Mouse (Mus musculus) heart, embryonic 16.5 days (tissue): ENCODE results near the gene Polk. TPM values are rescaled to one million over a fixed set of nuclear protein-coding genes. Genes with fewer than 3 reads are reported as not detected.

ENCODE experiments used
- ATAC-seq: fragments of 200-750 bp; cut with Nextera tagmentation; replicated peaks from 2 replicates; pipeline ENCODE4 v1.8.0; 2017; ENCODE audit warnings: moderate number of reproducible peaks; ENCODE audit not compliant: insufficient read depth, low FRiP score; ENCODE audit errors: extremely low read depth
- H3K27ac ChIP-seq: fragments of 300-500 bp; sonication (generic); 2 replicates; pipeline ENCODE4 v1.5.1; 2014; ENCODE audit warnings: mild to moderate bottlenecking, low read length, control low read depth, moderate library complexity
- H3K27me3 ChIP-seq: fragments of 300-500 bp; sonication (generic); 2 replicates; pipeline ENCODE4 v1.6.1; 2014; ENCODE audit warnings: low read length, mixed read lengths; ENCODE audit not compliant: control insufficient read depth, insufficient read depth
- H3K36me3 ChIP-seq: fragments of 300-500 bp; sonication (generic); 2 replicates; pipeline ENCODE4 v1.6.1; 2014; ENCODE audit not compliant: control insufficient read depth, insufficient read depth
- H3K4me1 ChIP-seq: fragments of 300-500 bp; sonication (generic); 2 replicates; pipeline ENCODE4 v1.6.1; 2014; ENCODE audit warnings: low read length, mixed read lengths; ENCODE audit not compliant: control insufficient read depth, insufficient read depth
- H3K4me2 ChIP-seq: fragments of 300-500 bp; sonication (generic); 2 replicates; pipeline ENCODE4 v1.6.1; 2014; ENCODE audit warnings: low read depth, mild to moderate bottlenecking, control low read depth, low read length
- H3K4me3 ChIP-seq: fragments of 300-500 bp; sonication (generic); 2 replicates; pipeline ENCODE4 v1.5.1; 2014; ENCODE audit warnings: mild to moderate bottlenecking, control low read depth, low read length
- H3K9ac ChIP-seq: fragments of 300-500 bp; sonication (generic); 2 replicates; pipeline ENCODE4 v1.6.1; 2014; ENCODE audit warnings: low read length, control low read depth
- H3K9me3 ChIP-seq: fragments of 300-500 bp; sonication (generic); replicated peaks from 2 replicates; pipeline ENCODE4 v1.6.1; 2016; ENCODE audit warnings: low read length; ENCODE audit not compliant: control insufficient read depth
- WGBS: fragments of 180-500 bp; shearing (Covaris S2); extraction: QIAGEN DNeasy Blood & Tissue Kit; methylation state at CpG from one replicate; pipeline ENCODE4 v1.1.7; 2014; 5-methylcytosine and 5-hydroxymethylcytosine counted together
- polyA plus RNA-seq: library from polyadenylated mRNA; unstranded; fragments of >200 nt; fragmentation: Nextera tagmentation; extraction: Ambion mirVana; gene quantifications from 2 replicates; pipeline ENCODE4 v1.2.1, GENCODE M21; 2015

The Polk gene
- polyA plus RNA-seq, 1 experiment from 2014 or later: 7.3 TPM

DNA sequence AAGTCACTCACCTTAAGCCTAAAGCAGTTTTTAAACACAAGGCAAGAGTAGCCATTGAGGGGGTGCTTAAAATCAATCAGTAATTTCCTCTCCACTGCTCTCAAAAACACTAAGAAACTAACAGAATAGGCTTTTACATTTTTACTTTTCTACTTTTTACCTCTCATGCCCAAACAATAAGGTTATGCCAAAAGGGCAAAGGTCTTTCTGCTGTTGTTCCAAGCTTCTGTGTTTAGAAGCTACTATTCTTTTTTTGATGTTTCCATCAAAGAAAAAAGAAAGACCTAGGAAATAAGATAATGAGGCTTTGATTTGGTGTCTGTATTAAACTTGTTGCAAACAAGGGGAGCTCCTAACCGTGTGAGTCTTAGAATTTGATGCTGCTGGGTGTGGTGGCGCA is 42.5 kb downstream of the Polk start:
- Histone ChIP-seq H3K27me3 (no peaks in the 10 kb centered on the region), H3K4me2 (no peak overlapping the region), H3K36me3 (peaks cover 5% of the 10 kb centered on the region; the same call in 1 of the 2 replicates), H3K9ac (no peak overlapping the region), H3K4me1 (no peaks in the 10 kb centered on the region), H3K9me3 (no peaks in the 10 kb centered on the region), H3K27ac (no peak overlapping the region), H3K4me3 (no peak overlapping the region)
- 87% methylated on average over 2 of the region's 2 CpGs for WGBS
- no peak for ATAC-seq

DNA sequence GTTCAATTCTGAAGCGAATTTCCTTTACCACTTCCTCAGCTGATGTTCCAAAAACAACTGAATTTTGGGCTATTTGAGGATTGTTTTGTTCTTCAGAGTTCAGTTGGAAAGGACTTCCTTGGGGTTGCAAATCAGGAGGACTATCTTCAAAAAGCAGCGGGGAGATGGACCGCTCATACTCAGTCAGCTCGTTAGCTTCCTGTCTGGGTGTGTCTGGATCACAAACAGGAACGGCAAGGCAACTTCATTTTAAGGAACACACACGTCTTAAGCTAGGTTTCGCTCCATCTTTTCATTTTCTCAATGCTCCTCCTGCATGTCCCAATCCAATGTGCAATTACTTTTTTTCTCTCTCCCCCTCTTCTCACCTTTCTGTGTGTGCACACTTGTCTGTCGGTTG is 45.7 kb downstream of the Polk start:
- Histone ChIP-seq H3K4me2 (no peak overlapping the region), H3K27me3 (no peaks in the 10 kb centered on the region), H3K4me3 (no peak overlapping the region), H3K27ac (no peak overlapping the region), H3K9ac (no peak overlapping the region), H3K9me3 (no peaks in the 10 kb centered on the region), H3K36me3 (peaks cover 6% of the 10 kb centered on the region; the same call in 1 of the 2 replicates), H3K4me1 (no peaks in the 10 kb centered on the region)
- ATAC-seq: no peak
- WGBS: 71% methylated on average over 8 of the region's 8 CpGs

DNA sequence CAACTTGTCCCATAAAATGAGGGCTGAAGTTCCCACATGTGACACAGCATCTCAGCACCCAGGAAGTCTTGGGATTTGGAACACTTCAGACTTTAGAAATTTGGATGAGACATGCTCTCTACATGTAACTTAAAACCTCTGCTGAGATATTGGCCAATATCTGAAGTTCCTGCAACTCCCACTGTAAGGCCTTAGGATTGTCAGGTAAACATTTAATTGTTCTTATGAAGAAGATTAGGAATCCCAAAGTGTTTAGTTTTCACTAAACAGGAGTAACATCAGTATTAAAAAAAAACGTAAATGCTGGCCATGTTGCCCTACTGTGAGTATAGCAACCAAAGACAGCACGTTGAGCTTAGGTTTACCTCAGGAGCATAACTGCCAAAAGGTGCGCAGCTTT is 51.9 kb downstream of the Polk start, which contains the start of gene Gm17622:
TSS of gene Gm17622 (plus strand) at position 301 of the 400 bp plus-strand sequence.
- Histone ChIP-seq H3K9me3 (peaks cover 3% of the 10 kb centered on the region), H3K9ac (no peak within 1 kb of the TSS), H3K27me3 (no peaks in the 10 kb centered on the region), H3K4me3 (no peak within 1 kb of the TSS), H3K4me2 (no peak within 1 kb of the TSS), H3K27ac (no peak within 1 kb of the TSS), H3K36me3 (peaks cover 15% of the 10 kb centered on the region), H3K4me1 (no peaks in the 10 kb centered on the region)
- 95% methylated on average over 3 of the region's 3 CpGs for WGBS
- no peak for ATAC-seq

DNA sequence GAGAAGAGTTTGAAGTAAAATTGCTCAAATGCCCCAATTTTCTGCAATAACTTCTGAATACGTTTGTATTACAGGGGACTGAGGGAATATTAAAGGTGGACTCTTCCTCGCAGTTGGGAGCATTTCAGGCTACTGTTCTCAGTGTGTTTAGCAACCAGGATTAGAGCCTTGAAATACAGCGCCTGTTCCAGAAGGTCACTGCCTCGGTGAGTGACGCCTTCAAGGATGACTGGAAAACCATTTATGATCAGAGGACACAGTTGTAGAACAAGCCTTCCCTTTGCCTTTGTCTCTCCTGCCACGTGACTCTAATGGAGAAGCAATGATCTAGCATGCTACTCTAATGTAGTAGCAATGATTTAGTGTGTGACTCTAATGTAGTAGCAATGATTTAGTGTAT is 54.4 kb downstream of the Polk start:
- Histone ChIP-seq H3K27ac (no peak overlapping the region), H3K4me2 (no peak overlapping the region), H3K4me3 (no peak overlapping the region), H3K9ac (no peak overlapping the region), H3K4me1 (no peaks in the 10 kb centered on the region), H3K36me3 (peaks cover 27% of the 10 kb centered on the region), H3K9me3 (peaks cover 6% of the 10 kb centered on the region), H3K27me3 (no peaks in the 10 kb centered on the region)
- ATAC-seq: no peak
- 92% methylated on average over 6 of the region's 6 CpGs for WGBS

DNA sequence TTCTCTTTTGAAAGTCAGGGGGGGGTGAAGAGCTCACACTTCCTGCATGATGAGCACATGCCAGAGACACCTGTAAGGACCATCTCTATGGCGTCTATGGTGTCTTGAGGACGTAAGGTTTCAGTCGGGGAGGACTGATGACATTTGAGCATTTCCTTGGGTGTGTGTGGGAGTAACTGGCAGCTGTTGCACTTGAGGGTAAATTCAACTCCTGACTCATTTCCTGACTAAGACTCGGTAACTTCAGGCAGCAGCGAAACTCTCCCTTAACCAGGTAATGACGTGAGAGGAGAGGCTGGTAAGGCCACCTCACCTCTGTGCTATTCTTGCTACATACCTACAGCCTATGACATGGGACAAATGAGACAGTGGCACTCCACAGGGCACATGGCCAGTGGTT is 55.1 kb downstream of the Polk start:
- ATAC-seq: no peak
- H3K27ac ChIP-seq: no peak overlapping the region
- no peaks in the 10 kb centered on the region for H3K4me1 ChIP-seq
- peaks cover 6% of the 10 kb centered on the region for H3K9me3 ChIP-seq
- peaks cover 27% of the 10 kb centered on the region for H3K36me3 ChIP-seq
- H3K4me2 ChIP-seq: no peak overlapping the region
- H3K27me3 ChIP-seq: no peaks in the 10 kb centered on the region
- WGBS: 71% methylated on average over 6 of the region's 6 CpGs
- no peak overlapping the region for H3K4me3 ChIP-seq
- no peak overlapping the region for H3K9ac ChIP-seq

DNA sequence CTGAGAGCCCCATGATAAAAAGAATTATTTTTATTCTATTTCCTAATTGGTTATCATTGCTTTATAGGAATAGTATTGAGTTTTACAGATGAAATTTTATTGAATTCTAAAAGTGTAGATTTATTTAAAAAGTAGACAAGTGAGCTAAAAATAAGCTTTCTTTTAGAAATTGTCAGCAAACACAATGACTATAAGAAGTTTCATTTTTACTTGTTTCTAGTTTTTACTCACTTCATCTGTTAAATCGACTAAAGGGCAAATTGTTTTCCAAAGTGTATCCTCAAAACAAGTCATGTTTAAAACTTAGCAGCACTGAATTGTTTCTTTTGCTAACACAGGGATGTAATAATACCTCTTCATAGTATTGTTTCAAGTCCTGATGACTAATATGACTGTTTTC is 63.4 kb downstream of the Polk start:
- no peak for ATAC-seq
- 94% methylated on average over 1 of the region's 1 CpGs for WGBS

DNA sequence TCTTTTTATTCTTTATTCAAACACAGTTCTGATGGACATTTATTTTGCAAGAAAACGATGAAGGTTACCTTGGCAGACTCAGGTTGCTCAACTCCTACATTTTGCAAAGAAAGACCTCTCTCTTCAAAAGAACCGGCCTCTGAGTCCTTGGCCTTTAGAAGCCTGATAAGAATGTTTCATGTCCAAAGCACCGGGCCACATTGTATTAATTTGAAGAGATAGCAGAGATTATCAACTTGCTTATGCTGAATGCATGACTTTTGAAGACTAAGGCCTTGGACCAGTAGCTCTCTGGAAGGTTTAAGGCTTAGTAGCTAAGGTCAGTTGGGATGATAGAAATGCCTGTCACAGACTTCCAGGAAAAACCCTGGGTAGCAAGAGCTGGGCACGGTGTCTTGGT is 65.2 kb downstream of the Polk start:
- WGBS: 78% methylated on average over 4 of the region's 4 CpGs
- Histone ChIP-seq H3K27ac (no peak overlapping the region), H3K27me3 (no peaks in the 10 kb centered on the region), H3K4me3 (no peak overlapping the region), H3K4me2 (no peak overlapping the region), H3K4me1 (no peaks in the 10 kb centered on the region), H3K9me3 (no peaks in the 10 kb centered on the region), H3K9ac (no peak overlapping the region), H3K36me3 (peaks cover 3% of the 10 kb centered on the region; the same call in 1 of the 2 replicates)
- ATAC-seq: no peak

More for the DNA sequence above, 63.4 kb downstream of the Polk start:
- Histone ChIP-seq H3K27me3 (no peaks in the 10 kb centered on the region), H3K4me1 (no peaks in the 10 kb centered on the region), H3K4me3 (no peak overlapping the region), H3K36me3 (peaks cover 8% of the 10 kb centered on the region), H3K27ac (no peak overlapping the region), H3K9ac (no peak overlapping the region), H3K9me3 (no peaks in the 10 kb centered on the region), H3K4me2 (no peak overlapping the region)

DNA sequence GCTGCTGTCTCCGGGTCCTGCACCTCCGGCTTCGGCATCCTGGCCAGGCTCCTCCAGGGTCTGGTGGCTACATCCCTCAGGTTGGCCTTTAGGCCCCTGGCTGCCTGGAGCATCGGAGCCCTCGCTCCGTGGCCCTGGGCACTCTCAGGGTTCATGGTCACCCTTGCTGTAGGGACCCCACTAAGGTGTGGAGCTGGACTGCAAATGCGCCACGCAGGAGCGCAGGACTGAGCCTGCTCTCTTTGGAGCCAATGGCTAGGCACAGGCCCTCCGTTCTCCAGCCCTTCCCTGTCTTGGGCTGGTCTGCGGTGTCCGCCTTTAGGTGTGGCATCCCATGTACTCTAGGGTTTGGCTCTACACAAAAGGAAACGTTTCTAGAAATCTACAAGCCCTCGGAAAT is 71.4 kb downstream of the Polk start, which contains the start of gene Ankdd1b:
TSS of gene Ankdd1b (minus strand) at position 242 of the 400 bp plus-strand sequence.
- no peaks in the 10 kb centered on the region for H3K36me3 ChIP-seq
- H3K4me3 ChIP-seq: no peak within 1 kb of the TSS
- no peak within 1 kb of the TSS for H3K27ac ChIP-seq
- no peaks in the 10 kb centered on the region for H3K9me3 ChIP-seq
- WGBS: 87% methylated on average over 14 of the region's 14 CpGs
- H3K27me3 ChIP-seq: no peaks in the 10 kb centered on the region
- no peak within 1 kb of the TSS for H3K9ac ChIP-seq
- ATAC-seq: no peak
- H3K4me1 ChIP-seq: no peaks in the 10 kb centered on the region
- H3K4me2 ChIP-seq: no peak within 1 kb of the TSS

DNA sequence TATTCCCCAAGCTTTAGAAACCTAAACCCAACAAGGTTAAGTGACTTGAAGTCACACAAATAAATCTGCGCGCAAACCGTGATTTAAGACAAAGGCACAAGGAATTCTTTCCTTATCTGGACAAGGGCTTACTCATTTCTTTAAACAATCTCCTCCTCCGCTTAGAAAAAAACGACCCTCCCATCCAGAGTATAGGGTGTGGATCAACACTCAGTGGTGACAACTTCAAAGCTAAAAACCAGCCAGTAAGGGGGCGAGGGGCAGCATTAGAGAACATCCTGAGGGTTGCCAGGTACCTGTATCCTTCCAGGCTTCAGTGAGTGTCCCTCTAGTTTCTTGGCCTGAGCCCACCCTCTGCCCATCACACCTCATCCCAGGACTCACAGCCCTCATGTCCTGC is 71.8 kb downstream of the Polk start:
- Histone ChIP-seq H3K4me1 (no peaks in the 10 kb centered on the region), H3K4me3 (no peak overlapping the region), H3K9ac (no peak overlapping the region), H3K27ac (no peak overlapping the region), H3K4me2 (no peak overlapping the region), H3K27me3 (no peaks in the 10 kb centered on the region), H3K36me3 (no peaks in the 10 kb centered on the region), H3K9me3 (no peaks in the 10 kb centered on the region)
- WGBS: 62% methylated on average over 6 of the region's 6 CpGs
- ATAC-seq: no peak
